Mouse (Mus musculus): ENCODE results near the gene Lgr4. TPM values are rescaled to one million over a fixed set of nuclear protein-coding genes. Genes with fewer than 3 reads are reported as not detected.

The Lgr4 gene
- polyA plus RNA-seq, 1 experiment from 2014 or later, result 15.1 TPM

GRCm38 (mm10) chr2:109955910-109956309, 38.5 kb downstream of the Lgr4 start:
- Histone ChIP-seq H3K9ac (ENCODE audit: low read length) (no peak overlapping the region), H3K9me3 (ENCODE audit: control insufficient read depth, low read length) (no peaks in the 10 kb centered on the region), H3K4me3 (ENCODE audit: low read depth, low read length) (no peak overlapping the region), H3K4me1 (ENCODE audit: control insufficient read depth, insufficient read depth, low read length) (peaks cover 3% of the 10 kb centered on the region; the same call in 1 of the 2 replicates), H3K36me3 (ENCODE audit: control insufficient read depth, insufficient read depth, low read length) (no peaks in the 10 kb centered on the region), H3K27me3 (ENCODE audit: control insufficient read depth, insufficient read depth, low read length) (no peaks in the 10 kb centered on the region), H3K4me2 (ENCODE audit: low read depth, severe bottlenecking) (no peak overlapping the region), H3K27ac (replicated peaks; ENCODE audit: low read depth, low read length) (no peak overlapping the region)
- DNase-seq (ENCODE audit: low spot score) (no peak), ATAC-seq (ENCODE audit: insufficient number of reproducible peaks, low FRiP score, low TSS enrichment, low read depth) (no peak)
- 84% methylated on average over 5 of the region's 5 CpGs for WGBS

- Histone ChIP-seq H3K9ac (ENCODE audit: low read length) (no peak overlapping the region), H3K27me3 (ENCODE audit: control insufficient read depth, insufficient read depth, low read length) (no peaks in the 10 kb centered on the region), H3K9me3 (ENCODE audit: control insufficient read depth, low read length) (no peaks in the 10 kb centered on the region), H3K4me3 (ENCODE audit: low read depth, low read length) (no peak overlapping the region), H3K27ac (replicated peaks; ENCODE audit: low read depth, low read length) (no peak overlapping the region), H3K4me1 (ENCODE audit: control insufficient read depth, insufficient read depth, low read length) (peaks cover 3% of the 10 kb centered on the region; the same call in 1 of the 2 replicates), H3K4me2 (ENCODE audit: low read depth, severe bottlenecking) (no peak overlapping the region), H3K36me3 (ENCODE audit: control insufficient read depth, insufficient read depth, low read length) (no peaks in the 10 kb centered on the region)
- ATAC-seq (ENCODE audit: insufficient number of reproducible peaks, low FRiP score, low TSS enrichment, low read depth) (no peak), DNase-seq (ENCODE audit: low spot score) (no peak)
- 73% methylated on average over 4 of the region's 4 CpGs for WGBS
Observed at GRCm38 (mm10) chr2:109956785-109957184, 39.3 kb downstream of the Lgr4 start.

GRCm38 (mm10) chr2:109958692-109959406, 41.4 kb downstream of the Lgr4 start:
- Histone ChIP-seq H3K4me2 (ENCODE audit: low read depth, severe bottlenecking) (no peak overlapping the region), H3K9me3 (ENCODE audit: control insufficient read depth, low read length) (no peaks in the 10 kb centered on the region), H3K27ac (replicated peaks; ENCODE audit: low read depth, low read length) (no peak overlapping the region), H3K36me3 (ENCODE audit: control insufficient read depth, insufficient read depth, low read length) (no peaks in the 10 kb centered on the region), H3K27me3 (ENCODE audit: control insufficient read depth, insufficient read depth, low read length) (no peaks in the 10 kb centered on the region), H3K9ac (ENCODE audit: low read length) (no peak overlapping the region), H3K4me3 (ENCODE audit: low read depth, low read length) (no peak overlapping the region), H3K4me1 (ENCODE audit: control insufficient read depth, insufficient read depth, low read length) (peaks cover 3% of the 10 kb centered on the region; the same call in 1 of the 2 replicates)
- no peak for ATAC-seq (ENCODE audit: insufficient number of reproducible peaks, low FRiP score, low TSS enrichment, low read depth)
- DNase-seq (ENCODE audit: low spot score), result no peak
- WGBS, result 85% methylated on average over 4 of the region's 4 CpGs

GRCm38 (mm10) chr2:109959407-109960075, 42.1 kb downstream of the Lgr4 start:
- no peaks in the 10 kb centered on the region for H3K27me3 ChIP-seq (ENCODE audit: control insufficient read depth, insufficient read depth, low read length)
- no peak for ATAC-seq (ENCODE audit: insufficient number of reproducible peaks, low FRiP score, low TSS enrichment, low read depth)
- no peak overlapping the region for H3K4me3 ChIP-seq (ENCODE audit: low read depth, low read length)
- no peak overlapping the region for H3K9ac ChIP-seq (ENCODE audit: low read length)
- no peak overlapping the region for H3K4me2 ChIP-seq (ENCODE audit: low read depth, severe bottlenecking)
- no peaks in the 10 kb centered on the region for H3K36me3 ChIP-seq (ENCODE audit: control insufficient read depth, insufficient read depth, low read length)
- DNase-seq (ENCODE audit: low spot score), result peak; percentile 45
- H3K4me1 ChIP-seq (ENCODE audit: control insufficient read depth, insufficient read depth, low read length), result peaks cover 3% of the 10 kb centered on the region; the same call in 1 of the 2 replicates
- no peaks in the 10 kb centered on the region for H3K9me3 ChIP-seq (ENCODE audit: control insufficient read depth, low read length)
- H3K27ac ChIP-seq (replicated peaks; ENCODE audit: low read depth, low read length), result no peak overlapping the region
- WGBS, result 69% methylated on average over 11 of the region's 11 CpGs

- no peak overlapping the region for H3K27ac ChIP-seq (replicated peaks; ENCODE audit: low read depth, low read length)
- ATAC-seq (ENCODE audit: insufficient number of reproducible peaks, low FRiP score, low TSS enrichment, low read depth), result no peak
Observed at GRCm38 (mm10) chr2:109960246-109960645, 42.8 kb downstream of the Lgr4 start.

GRCm38 (mm10) chr2:109961174-109961573, 43.7 kb downstream of the Lgr4 start:
- no peak for DNase-seq (ENCODE audit: low spot score)
- no peak overlapping the region for H3K4me2 ChIP-seq (ENCODE audit: low read depth, severe bottlenecking)
- H3K36me3 ChIP-seq (ENCODE audit: control insufficient read depth, insufficient read depth, low read length), result no peaks in the 10 kb centered on the region
- H3K27ac ChIP-seq (replicated peaks; ENCODE audit: low read depth, low read length), result no peak overlapping the region
- H3K4me3 ChIP-seq (ENCODE audit: low read depth, low read length), result no peak overlapping the region
- 78% methylated on average over 4 of the region's 4 CpGs for WGBS
- H3K9me3 ChIP-seq (ENCODE audit: control insufficient read depth, low read length), result no peaks in the 10 kb centered on the region
- peaks cover 3% of the 10 kb centered on the region; the same call in 1 of the 2 replicates for H3K4me1 ChIP-seq (ENCODE audit: control insufficient read depth, insufficient read depth, low read length)
- H3K9ac ChIP-seq (ENCODE audit: low read length), result no peak overlapping the region
- no peaks in the 10 kb centered on the region for H3K27me3 ChIP-seq (ENCODE audit: control insufficient read depth, insufficient read depth, low read length)
- ATAC-seq (ENCODE audit: insufficient number of reproducible peaks, low FRiP score, low TSS enrichment, low read depth), result no peak

More at GRCm38 (mm10) chr2:109960246-109960645, 42.8 kb downstream of the Lgr4 start:
- Histone ChIP-seq H3K9ac (ENCODE audit: low read length) (no peak overlapping the region), H3K4me1 (ENCODE audit: control insufficient read depth, insufficient read depth, low read length) (peaks cover 3% of the 10 kb centered on the region; the same call in 1 of the 2 replicates), H3K36me3 (ENCODE audit: control insufficient read depth, insufficient read depth, low read length) (no peaks in the 10 kb centered on the region), H3K27me3 (ENCODE audit: control insufficient read depth, insufficient read depth, low read length) (no peaks in the 10 kb centered on the region), H3K9me3 (ENCODE audit: control insufficient read depth, low read length) (no peaks in the 10 kb centered on the region), H3K4me2 (ENCODE audit: low read depth, severe bottlenecking) (no peak overlapping the region), H3K4me3 (ENCODE audit: low read depth, low read length) (no peak overlapping the region)
- no peak for DNase-seq (ENCODE audit: low spot score)
- WGBS, result 68% methylated on average over 3 of the region's 3 CpGs

GRCm38 (mm10) chr2:109963591-109964258, 46.3 kb downstream of the Lgr4 start:
- no peak for DNase-seq (ENCODE audit: low spot score)
- Histone ChIP-seq H3K4me3 (ENCODE audit: low read depth, low read length) (no peak overlapping the region), H3K27ac (replicated peaks; ENCODE audit: low read depth, low read length) (no peak overlapping the region), H3K27me3 (ENCODE audit: control insufficient read depth, insufficient read depth, low read length) (no peaks in the 10 kb centered on the region), H3K9ac (ENCODE audit: low read length) (no peak overlapping the region), H3K36me3 (ENCODE audit: control insufficient read depth, insufficient read depth, low read length) (no peaks in the 10 kb centered on the region), H3K4me2 (ENCODE audit: low read depth, severe bottlenecking) (no peak overlapping the region), H3K9me3 (ENCODE audit: control insufficient read depth, low read length) (no peaks in the 10 kb centered on the region), H3K4me1 (ENCODE audit: control insufficient read depth, insufficient read depth, low read length) (peaks cover 3% of the 10 kb centered on the region; the same call in 1 of the 2 replicates)
- 89% methylated on average over 5 of the region's 5 CpGs for WGBS
- no peak for ATAC-seq (ENCODE audit: insufficient number of reproducible peaks, low FRiP score, low TSS enrichment, low read depth)

GRCm38 (mm10) chr2:109965753-109966420, 48.4 kb downstream of the Lgr4 start:
- no peak for DNase-seq (ENCODE audit: low spot score)
- H3K27me3 ChIP-seq (ENCODE audit: control insufficient read depth, insufficient read depth, low read length), result no peaks in the 10 kb centered on the region
- no peak overlapping the region for H3K9ac ChIP-seq (ENCODE audit: low read length)
- no peaks in the 10 kb centered on the region for H3K9me3 ChIP-seq (ENCODE audit: control insufficient read depth, low read length)
- ATAC-seq (ENCODE audit: insufficient number of reproducible peaks, low FRiP score, low TSS enrichment, low read depth), result no peak
- no peaks in the 10 kb centered on the region; the same call in 1 of the 2 replicates for H3K4me1 ChIP-seq (ENCODE audit: control insufficient read depth, insufficient read depth, low read length)
- H3K27ac ChIP-seq (replicated peaks; ENCODE audit: low read depth, low read length), result no peak overlapping the region
- WGBS, result 91% methylated on average over 9 of the region's 9 CpGs
- H3K4me3 ChIP-seq (ENCODE audit: low read depth, low read length), result no peak overlapping the region
- no peaks in the 10 kb centered on the region for H3K36me3 ChIP-seq (ENCODE audit: control insufficient read depth, insufficient read depth, low read length)
- H3K4me2 ChIP-seq (ENCODE audit: low read depth, severe bottlenecking), result no peak overlapping the region
